Mouse (Mus musculus): ENCODE data around the gene Fam163a. TPM values are rescaled to one million over a fixed set of nuclear protein-coding genes. Genes with fewer than 3 reads are reported as not detected.

Gene Fam163a
- polyA plus RNA-seq, 1 experiment from 2014 or later, result 0.26 TPM

DNA sequence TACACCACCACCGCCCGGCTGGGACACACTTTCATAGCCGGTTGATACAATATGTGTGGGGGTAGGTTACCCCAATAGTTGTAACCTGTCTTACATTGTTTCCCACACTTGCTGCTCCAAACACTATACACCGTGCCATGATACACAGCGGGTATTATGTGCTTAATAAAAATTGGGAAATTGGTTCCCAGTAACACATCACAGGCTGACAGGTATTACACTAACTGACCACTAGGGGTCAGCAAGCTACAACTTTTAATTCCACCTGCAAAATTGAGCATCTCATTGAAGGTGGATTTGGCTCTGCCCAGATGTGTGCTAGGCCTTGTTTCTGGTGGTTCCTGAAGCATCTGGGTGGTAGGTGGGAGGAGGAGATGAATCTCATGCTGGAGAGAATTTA is 119.1 kb downstream of the Fam163a start:
- no peak overlapping the region for H3K4me2 ChIP-seq
- H3K4me1 ChIP-seq (replicated peaks; ENCODE audit: control insufficient read depth, insufficient read depth, low read length), result no peaks in the 10 kb centered on the region; the same call in none of the 2 replicates
- 55% methylated on average over 5 of the region's 5 CpGs for WGBS
- no peaks in the 10 kb centered on the region for H3K27me3 ChIP-seq (replicated peaks; ENCODE audit: control insufficient read depth, insufficient read depth, low read length)
- H3K9ac ChIP-seq (ENCODE audit: low read depth, low read length), result no peak overlapping the region
- H3K4me3 ChIP-seq (ENCODE audit: low read depth, low read length), result no peak overlapping the region
- ATAC-seq (replicated peaks; ENCODE audit: low FRiP score) (no peak), DNase-seq (ENCODE audit: low spot score) (no peak)
- H3K9me3 ChIP-seq (ENCODE audit: control insufficient read depth, low read length), result no peaks in the 10 kb centered on the region
- no peaks in the 10 kb centered on the region for H3K36me3 ChIP-seq (ENCODE audit: control insufficient read depth, insufficient read depth, low read length)
- H3K27ac ChIP-seq (ENCODE audit: low read depth, low read length), result no peak overlapping the region

DNA sequence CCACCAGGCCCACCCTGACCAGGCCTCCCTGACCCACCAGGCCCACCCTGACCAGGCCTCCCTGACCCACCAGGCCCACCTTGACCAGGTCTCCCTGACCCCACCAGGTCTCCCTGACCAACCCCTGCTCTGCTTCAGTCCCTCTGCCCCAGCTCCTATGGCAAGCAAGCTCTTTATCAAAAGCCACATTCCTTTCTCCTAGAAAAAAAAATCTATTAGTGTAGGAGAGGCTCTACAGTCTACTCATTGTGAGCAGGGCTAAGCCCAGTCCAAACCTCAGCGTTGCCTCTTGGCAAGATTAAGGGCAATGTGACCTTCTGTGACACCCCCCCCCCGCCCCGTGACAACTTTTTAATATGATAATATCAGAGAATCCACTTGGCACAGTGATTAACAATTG is 120.2 kb downstream of the Fam163a start:
- 58% methylated on average over 3 of the region's 3 CpGs for WGBS
- Histone ChIP-seq H3K4me2 (no peak overlapping the region), H3K27ac (ENCODE audit: low read depth, low read length) (no peak overlapping the region), H3K9me3 (ENCODE audit: control insufficient read depth, low read length) (no peaks in the 10 kb centered on the region), H3K9ac (ENCODE audit: low read depth, low read length) (no peak overlapping the region), H3K4me1 (replicated peaks; ENCODE audit: control insufficient read depth, insufficient read depth, low read length) (no peaks in the 10 kb centered on the region; the same call in 1 of the 2 replicates), H3K27me3 (replicated peaks; ENCODE audit: control insufficient read depth, insufficient read depth, low read length) (no peaks in the 10 kb centered on the region), H3K36me3 (ENCODE audit: control insufficient read depth, insufficient read depth, low read length) (no peaks in the 10 kb centered on the region), H3K4me3 (ENCODE audit: low read depth, low read length) (no peak overlapping the region)
- DNase-seq (ENCODE audit: low spot score) (no peak), ATAC-seq (replicated peaks; ENCODE audit: low FRiP score) (no peak)

DNA sequence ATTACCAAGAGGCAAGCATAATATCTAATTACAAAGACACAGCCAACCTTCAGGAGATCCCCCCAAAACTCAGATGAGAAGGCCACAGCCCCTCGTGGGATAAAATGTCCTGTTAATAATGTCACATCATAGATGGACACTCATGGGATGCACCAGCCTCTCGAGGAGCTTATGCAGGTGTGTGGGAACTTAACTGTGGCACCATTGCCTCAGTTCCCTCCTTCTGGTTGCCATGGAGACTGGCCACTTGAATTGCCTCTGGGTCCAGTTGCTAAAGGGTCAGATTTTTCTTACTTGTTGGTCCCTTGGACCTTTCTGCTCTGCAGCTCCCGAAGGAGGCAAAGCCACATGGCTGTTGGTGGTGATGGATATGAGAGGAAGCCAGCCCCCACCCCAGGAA is 127.2 kb downstream of the Fam163a start:
- WGBS, result 56% methylated on average over 3 of the region's 3 CpGs
- Histone ChIP-seq H3K27me3 (replicated peaks; ENCODE audit: control insufficient read depth, insufficient read depth, low read length) (no peaks in the 10 kb centered on the region), H3K4me1 (replicated peaks; ENCODE audit: control insufficient read depth, insufficient read depth, low read length) (peaks cover 9% of the 10 kb centered on the region; the same call in 1 of the 2 replicates), H3K4me3 (ENCODE audit: low read depth, low read length) (no peak overlapping the region), H3K4me2 (no peak overlapping the region), H3K27ac (ENCODE audit: low read depth, low read length) (no peak overlapping the region), H3K36me3 (ENCODE audit: control insufficient read depth, insufficient read depth, low read length) (no peaks in the 10 kb centered on the region), H3K9me3 (ENCODE audit: control insufficient read depth, low read length) (no peaks in the 10 kb centered on the region), H3K9ac (ENCODE audit: low read depth, low read length) (no peak overlapping the region)
- ATAC-seq (replicated peaks; ENCODE audit: low FRiP score) (no peak), DNase-seq (ENCODE audit: low spot score) (no peak)

DNA sequence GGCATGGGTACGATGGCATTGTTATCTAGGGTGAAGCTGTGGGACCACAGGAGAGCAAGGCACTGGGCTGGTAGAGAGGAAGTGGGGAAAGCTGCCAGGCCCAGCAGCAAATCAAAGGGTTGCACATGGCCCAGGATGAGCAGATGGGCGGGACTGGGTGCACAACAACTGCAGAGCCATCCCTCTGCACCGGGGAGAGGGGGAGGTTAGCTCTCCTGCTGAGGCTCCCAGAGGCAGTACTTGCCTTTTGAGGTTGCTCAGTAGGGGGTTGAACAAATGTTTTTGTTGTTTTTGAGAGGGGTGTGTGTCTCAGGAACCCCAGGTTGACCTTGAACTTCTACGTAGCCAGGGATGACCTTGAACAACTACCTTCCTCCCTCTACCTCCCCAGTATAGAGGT is 128.4 kb downstream of the Fam163a start:
- H3K27me3 ChIP-seq (replicated peaks; ENCODE audit: control insufficient read depth, insufficient read depth, low read length), result no peaks in the 10 kb centered on the region
- H3K4me3 ChIP-seq (ENCODE audit: low read depth, low read length), result no peak overlapping the region
- no peaks in the 10 kb centered on the region for H3K36me3 ChIP-seq (ENCODE audit: control insufficient read depth, insufficient read depth, low read length)
- no peak for DNase-seq (ENCODE audit: low spot score)
- no peak overlapping the region for H3K9ac ChIP-seq (ENCODE audit: low read depth, low read length)
- H3K4me1 ChIP-seq (replicated peaks; ENCODE audit: control insufficient read depth, insufficient read depth, low read length), result peaks cover 11% of the 10 kb centered on the region; the same call in 1 of the 2 replicates
- no peaks in the 10 kb centered on the region for H3K9me3 ChIP-seq (ENCODE audit: control insufficient read depth, low read length)
- no peak overlapping the region for H3K27ac ChIP-seq (ENCODE audit: low read depth, low read length)
- H3K4me2 ChIP-seq, result no peak overlapping the region
- 40% methylated on average over 4 of the region's 4 CpGs for whole genome bisulfite sequencing
- no peak for ATAC-seq (replicated peaks; ENCODE audit: low FRiP score)

DNA sequence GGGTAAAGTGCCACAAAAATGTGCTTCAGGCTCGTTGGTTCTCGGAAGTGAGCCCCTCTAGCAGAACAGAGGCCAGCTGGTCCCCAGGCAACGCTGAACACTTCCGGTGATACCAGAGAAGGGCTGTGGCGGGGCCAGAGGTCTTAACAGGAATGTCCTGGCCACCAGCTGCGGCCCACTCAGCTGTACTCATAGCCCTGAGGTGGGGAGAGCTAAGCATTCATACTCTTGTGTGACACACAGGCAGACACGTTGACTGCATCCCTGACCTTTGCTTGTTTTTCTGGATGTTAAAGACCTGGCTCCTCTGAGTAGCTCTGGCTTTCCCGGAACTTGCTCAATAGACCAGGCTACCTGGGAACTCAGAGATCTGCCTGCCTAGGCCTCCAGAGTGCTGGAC is 130.3 kb downstream of the Fam163a start:
- no peak for DNase-seq (ENCODE audit: low spot score)
- no peak overlapping the region for H3K27ac ChIP-seq (ENCODE audit: low read depth, low read length)

DNA sequence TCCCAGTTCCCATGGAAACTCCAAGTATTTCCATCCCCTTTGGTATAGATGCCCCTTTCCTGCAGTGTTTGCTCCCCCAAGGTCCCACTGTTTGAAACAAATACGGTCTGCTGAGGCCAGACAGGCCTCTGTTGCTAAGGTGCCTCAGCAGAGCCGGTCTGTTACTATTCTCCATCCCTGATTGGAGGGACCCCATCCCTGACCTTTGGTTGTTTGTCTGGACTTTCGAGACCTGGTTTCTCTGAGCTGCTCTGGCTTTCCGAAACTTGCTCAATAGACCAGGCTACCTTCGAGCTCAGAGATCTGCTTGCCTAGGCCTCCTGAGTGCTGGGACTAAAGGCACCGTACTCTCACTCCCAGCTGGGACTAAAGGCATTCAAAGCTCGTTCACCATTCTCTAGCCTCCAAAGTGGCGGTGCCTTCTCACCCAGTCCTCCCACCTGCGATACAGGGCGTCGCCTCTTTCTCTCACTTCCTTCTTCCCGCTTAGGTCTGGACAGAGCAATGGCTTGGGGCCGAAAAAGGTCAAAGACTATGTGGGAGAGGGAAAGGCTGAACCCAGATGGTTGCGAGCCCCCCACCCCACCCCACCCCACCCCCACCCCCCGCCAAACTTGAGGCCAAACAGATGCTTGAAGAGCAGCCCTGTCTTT is 131.5 kb downstream of the Fam163a start:
- Histone ChIP-seq H3K36me3 (ENCODE audit: control insufficient read depth, insufficient read depth, low read length) (no peaks in the 10 kb centered on the region; the same call in 1 of the 2 replicates), H3K4me3 (ENCODE audit: low read depth, low read length) (no peak overlapping the region), H3K4me1 (replicated peaks; ENCODE audit: control insufficient read depth, insufficient read depth, low read length) (peaks cover 15% of the 10 kb centered on the region; the same call in 1 of the 2 replicates), H3K9me3 (ENCODE audit: control insufficient read depth, low read length) (no peaks in the 10 kb centered on the region), H3K9ac (ENCODE audit: low read depth, low read length) (no peak overlapping the region), H3K4me2 (no peak overlapping the region), H3K27ac (ENCODE audit: low read depth, low read length) (peak overlapping the region; percentile 57; the same call in 1 of the 2 replicates), H3K27me3 (replicated peaks; ENCODE audit: control insufficient read depth, insufficient read depth, low read length) (no peaks in the 10 kb centered on the region)
- no peak for DNase-seq (ENCODE audit: low spot score)
- ATAC-seq (replicated peaks; ENCODE audit: low FRiP score), result peak; percentile 35; the same call in 1 of the 2 replicates
- WGBS, result 65% methylated on average over 15 of the region's 15 CpGs

More for the DNA sequence above, 130.3 kb downstream of the Fam163a start:
- no peaks in the 10 kb centered on the region for H3K9me3 ChIP-seq (ENCODE audit: control insufficient read depth, low read length)
- H3K36me3 ChIP-seq (ENCODE audit: control insufficient read depth, insufficient read depth, low read length), result no peaks in the 10 kb centered on the region; the same call in 1 of the 2 replicates
- peaks cover 15% of the 10 kb centered on the region; the same call in 1 of the 2 replicates for H3K4me1 ChIP-seq (replicated peaks; ENCODE audit: control insufficient read depth, insufficient read depth, low read length)
- H3K27me3 ChIP-seq (replicated peaks; ENCODE audit: control insufficient read depth, insufficient read depth, low read length), result no peaks in the 10 kb centered on the region
- ATAC-seq (replicated peaks; ENCODE audit: low FRiP score), result no peak
- H3K4me2 ChIP-seq, result no peak overlapping the region
- H3K4me3 ChIP-seq (ENCODE audit: low read depth, low read length), result no peak overlapping the region
- no peak overlapping the region for H3K9ac ChIP-seq (ENCODE audit: low read depth, low read length)
- WGBS, result 57% methylated on average over 8 of the region's 8 CpGs

DNA sequence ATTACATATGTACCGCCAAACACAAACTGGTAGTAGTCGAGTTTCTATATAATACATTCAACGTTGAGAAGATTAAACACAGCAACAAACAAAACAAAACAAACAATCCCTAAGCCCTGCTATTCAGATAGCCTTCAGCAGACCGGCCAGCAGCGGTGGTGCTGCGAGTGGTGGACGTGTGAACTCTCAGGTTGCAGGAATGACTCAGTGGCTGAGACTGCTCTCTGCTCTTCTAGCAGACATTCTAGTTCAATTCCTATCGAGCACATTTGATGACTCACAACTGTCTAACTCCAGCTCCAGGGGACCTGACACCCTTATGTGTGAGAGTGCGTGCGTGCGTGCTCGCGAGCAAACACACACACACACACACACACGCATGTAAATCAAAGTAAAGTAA is 134.7 kb downstream of the Fam163a start:
- Histone ChIP-seq H3K9ac (ENCODE audit: low read depth, low read length) (no peak overlapping the region), H3K36me3 (ENCODE audit: control insufficient read depth, insufficient read depth, low read length) (peaks cover 3% of the 10 kb centered on the region), H3K9me3 (ENCODE audit: control insufficient read depth, low read length) (no peaks in the 10 kb centered on the region), H3K4me2 (no peak overlapping the region), H3K27me3 (replicated peaks; ENCODE audit: control insufficient read depth, insufficient read depth, low read length) (no peaks in the 10 kb centered on the region), H3K27ac (ENCODE audit: low read depth, low read length) (no peak overlapping the region), H3K4me3 (ENCODE audit: low read depth, low read length) (no peak overlapping the region), H3K4me1 (replicated peaks; ENCODE audit: control insufficient read depth, insufficient read depth, low read length) (peaks cover 12% of the 10 kb centered on the region; the same call in 1 of the 2 replicates)
- DNase-seq (ENCODE audit: low spot score) (no peak), ATAC-seq (replicated peaks; ENCODE audit: low FRiP score) (no peak)
- 76% methylated on average over 14 of the region's 14 CpGs for WGBS

DNA sequence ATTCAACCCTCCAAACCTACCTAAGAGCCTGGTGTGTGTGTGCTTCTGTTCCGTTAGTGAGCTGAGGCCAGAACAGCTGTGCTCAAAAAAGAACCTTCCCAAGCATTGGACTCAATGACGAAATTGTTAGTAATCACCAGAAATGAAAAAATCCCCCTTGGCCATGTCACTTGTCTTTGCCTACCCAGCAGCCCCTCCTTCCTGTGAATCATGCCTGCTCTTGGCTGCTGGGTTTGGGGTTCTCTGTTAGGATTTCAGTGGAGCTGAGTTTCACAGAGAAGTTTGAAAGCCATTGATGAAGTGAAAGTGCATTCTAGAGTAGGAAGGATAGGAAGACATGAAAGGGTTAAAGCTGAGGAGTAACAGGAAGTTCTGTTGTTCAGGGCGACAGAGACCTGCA is 138.7 kb downstream of the Fam163a start:
- H3K9ac ChIP-seq (ENCODE audit: low read depth, low read length), result no peak overlapping the region
- H3K36me3 ChIP-seq (ENCODE audit: control insufficient read depth, insufficient read depth, low read length), result peaks cover 18% of the 10 kb centered on the region
- 64% methylated on average over 3 of the region's 3 CpGs for WGBS
- H3K27me3 ChIP-seq (replicated peaks; ENCODE audit: control insufficient read depth, insufficient read depth, low read length), result no peaks in the 10 kb centered on the region
- DNase-seq (ENCODE audit: low spot score) (no peak), ATAC-seq (replicated peaks; ENCODE audit: low FRiP score) (no peak)
- no peak overlapping the region for H3K4me3 ChIP-seq (ENCODE audit: low read depth, low read length)
- no peaks in the 10 kb centered on the region for H3K9me3 ChIP-seq (ENCODE audit: control insufficient read depth, low read length)
- no peak overlapping the region for H3K4me2 ChIP-seq
- H3K4me1 ChIP-seq (replicated peaks; ENCODE audit: control insufficient read depth, insufficient read depth, low read length), result peaks cover 4% of the 10 kb centered on the region; the same call in 1 of the 2 replicates
- no peak overlapping the region for H3K27ac ChIP-seq (ENCODE audit: low read depth, low read length)

DNA sequence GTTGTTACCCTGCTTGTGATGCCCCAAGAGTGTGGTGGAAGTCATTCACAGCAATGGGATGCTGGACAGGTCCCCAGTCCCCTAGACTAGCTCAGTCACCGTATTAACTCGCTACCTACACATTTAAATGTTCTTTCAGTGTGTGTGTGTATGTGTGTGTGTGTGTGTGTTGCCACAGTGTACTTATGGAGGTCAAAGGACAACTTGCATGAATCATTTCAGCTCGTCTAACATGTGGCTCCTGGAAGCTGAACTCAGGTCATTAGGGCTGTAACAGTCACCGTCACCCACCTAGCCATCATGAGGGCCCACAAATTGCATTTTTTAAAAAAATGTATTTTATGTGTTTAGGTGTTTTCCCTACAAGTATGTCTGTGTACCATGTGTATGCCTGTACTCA is 142.6 kb downstream of the Fam163a start:
- 86% methylated on average over 4 of the region's 4 CpGs for WGBS
- H3K4me2 ChIP-seq, result no peak overlapping the region
- H3K4me1 ChIP-seq (replicated peaks; ENCODE audit: control insufficient read depth, insufficient read depth, low read length), result no peaks in the 10 kb centered on the region
- no peaks in the 10 kb centered on the region for H3K9me3 ChIP-seq (ENCODE audit: control insufficient read depth, low read length)
- ATAC-seq (replicated peaks; ENCODE audit: low FRiP score) (no peak), DNase-seq (ENCODE audit: low spot score) (no peak)
- H3K9ac ChIP-seq (ENCODE audit: low read depth, low read length), result no peak overlapping the region
- no peaks in the 10 kb centered on the region for H3K27me3 ChIP-seq (replicated peaks; ENCODE audit: control insufficient read depth, insufficient read depth, low read length)
- no peak overlapping the region for H3K4me3 ChIP-seq (ENCODE audit: low read depth, low read length)
- H3K36me3 ChIP-seq (ENCODE audit: control insufficient read depth, insufficient read depth, low read length), result peaks cover 18% of the 10 kb centered on the region
- no peak overlapping the region for H3K27ac ChIP-seq (ENCODE audit: low read depth, low read length)

Measured in liver, embryonic 11.5 days (tissue).